Comparison of ENCODE assay signal across 30 mouse cellular contexts in the genomic region with DNA sequence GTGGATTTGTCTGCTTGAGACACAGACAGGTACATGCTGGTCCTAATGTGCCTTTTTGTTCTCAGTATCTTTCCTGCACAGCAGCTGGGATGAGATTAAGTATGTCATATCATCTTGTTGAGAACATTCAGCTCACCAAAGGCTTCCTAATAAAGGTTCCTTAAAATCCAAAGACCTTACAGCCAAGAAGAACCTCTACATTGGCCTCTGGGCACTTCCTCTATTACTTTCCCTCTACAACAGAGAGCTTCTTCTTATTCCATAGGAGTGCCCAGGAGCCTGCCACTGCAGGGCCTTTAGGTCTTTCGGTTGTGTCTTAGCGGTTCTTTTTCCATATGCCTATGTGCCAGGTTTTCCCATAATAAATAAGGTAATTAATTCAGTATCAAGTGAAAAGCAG. TPM values are rescaled to one million over a fixed set of nuclear protein-coding genes. Genes with fewer than 3 reads are reported as not detected.
"Had no signal": no experiment of that assay in that cellular context is flagged by ENCODE, and none has a peak within 500 bp of the region (broad histone marks: within the 10 kb centered on the region; RNA-seq: fewer than 3 reads in every experiment).

No protein-coding gene starts in this region.

- H3K27ac ChIP-seq: kidney, embryonic 15.5 days; left cerebral cortex, adult 2 months; limb, embryonic 12.5 days; limb, embryonic 15.5 days; liver, embryonic 14.5 days; midbrain, embryonic 12.5 days; midbrain, embryonic 15.5 days; neural tube, embryonic 13.5 days had no signal

- DNase-seq: kidney, adult 8-10 months; kidney, postnatal 10 days; kidney, postnatal 36 days; layer of hippocampus, postnatal 36 days; left cerebral cortex, postnatal 4 days; liver, postnatal 0 days; lung, embryonic 14.5 days; thymus, postnatal 36 days had no signal

- H3K27me3 ChIP-seq: kidney, embryonic 15.5 days; limb, embryonic 12.5 days; limb, embryonic 15.5 days; midbrain, embryonic 12.5 days; midbrain, embryonic 15.5 days; neural tube, embryonic 13.5 days had no signal

- H3K4me1 ChIP-seq: kidney, embryonic 15.5 days; limb, embryonic 12.5 days; limb, embryonic 15.5 days; midbrain, embryonic 12.5 days; midbrain, embryonic 15.5 days; neural tube, embryonic 13.5 days had no signal

- H3K36me3 ChIP-seq: kidney, embryonic 15.5 days; limb, embryonic 12.5 days; limb, embryonic 15.5 days; midbrain, embryonic 12.5 days; midbrain, embryonic 15.5 days; neural tube, embryonic 13.5 days had no signal

- H3K9ac ChIP-seq: kidney, embryonic 15.5 days; limb, embryonic 12.5 days; limb, embryonic 15.5 days; liver, embryonic 14.5 days; liver, postnatal 0 days; lung, embryonic 14.5 days; midbrain, embryonic 12.5 days; midbrain, embryonic 15.5 days; neural tube, embryonic 13.5 days had no signal

- H3K4me3 ChIP-seq: kidney, embryonic 15.5 days; left cerebral cortex, adult 2 months; limb, embryonic 12.5 days; limb, embryonic 15.5 days; midbrain, embryonic 12.5 days; midbrain, embryonic 15.5 days; myocyte; neural tube, embryonic 13.5 days had no signal

- H3K4me2 ChIP-seq: kidney, embryonic 15.5 days; limb, embryonic 12.5 days; limb, embryonic 15.5 days; liver, embryonic 11.5 days; lung, embryonic 14.5 days; midbrain, embryonic 12.5 days; midbrain, embryonic 15.5 days; neural tube, embryonic 13.5 days had no signal

- ATAC-seq: intestine, postnatal 0 days; liver, postnatal 0 days; lung, postnatal 0 days; midbrain, embryonic 15.5 days had no signal

- H3K9me3 ChIP-seq: kidney, embryonic 15.5 days; limb, embryonic 12.5 days; limb, embryonic 15.5 days; midbrain, embryonic 12.5 days; midbrain, embryonic 15.5 days; neural tube, embryonic 13.5 days had no signal

RNA-seq across cellular contexts. Expression of gene Cd69, which starts 1.2 kb away (rescaled TPM):
- total RNA-seq: layer of hippocampus, adult 8-10 months; layer of hippocampus, postnatal 10 days; layer of hippocampus, postnatal 36 days; left cerebral cortex, adult 2 months; left cerebral cortex, postnatal 10 days; left cerebral cortex, postnatal 4 days had no signal
- polyA plus RNA-seq: kidney, embryonic 15.5 days; limb, embryonic 12.5 days; lung, embryonic 14.5 days; midbrain, embryonic 12.5 days; midbrain, embryonic 15.5 days; neural tube, embryonic 13.5 days; testis, adult 2 months had no signal

RNA-seq across cellular contexts. Expression of gene 4922502D21Rik, which starts 55.1 kb away (rescaled TPM):
- total RNA-seq: layer of hippocampus, adult 8-10 months; layer of hippocampus, postnatal 10 days; layer of hippocampus, postnatal 36 days; left cerebral cortex, adult 2 months; left cerebral cortex, postnatal 10 days; left cerebral cortex, postnatal 4 days; neutrophil, adult 5-6 weeks had no signal
- polyA plus RNA-seq: intestine, postnatal 0 days; kidney, embryonic 15.5 days; limb, embryonic 12.5 days; limb, embryonic 15.5 days; liver, embryonic 11.5 days; liver, embryonic 14.5 days; liver, postnatal 0 days; lung, embryonic 14.5 days; lung, postnatal 0 days; macrophage; midbrain, embryonic 12.5 days; midbrain, embryonic 15.5 days; myocyte; neural tube, embryonic 13.5 days; small intestine, adult 2 months; spleen, adult 2 months; stomach, embryonic 16.5 days; urinary bladder, adult 2 months had no signal
